Mouse (Mus musculus) regulatory T cell (primary cell): ENCODE measurements around the gene Il2ra.

Experiments
- in situ Hi-C: fragments of 300-600 bp; cut with MboI, MseI; formaldehyde crosslinking; loops from one replicate; pipeline ENCODE4 v1.15.1; 2025; ENCODE audit warnings: high pct_unique_total_duplicates

Il2ra gene

DNA sequence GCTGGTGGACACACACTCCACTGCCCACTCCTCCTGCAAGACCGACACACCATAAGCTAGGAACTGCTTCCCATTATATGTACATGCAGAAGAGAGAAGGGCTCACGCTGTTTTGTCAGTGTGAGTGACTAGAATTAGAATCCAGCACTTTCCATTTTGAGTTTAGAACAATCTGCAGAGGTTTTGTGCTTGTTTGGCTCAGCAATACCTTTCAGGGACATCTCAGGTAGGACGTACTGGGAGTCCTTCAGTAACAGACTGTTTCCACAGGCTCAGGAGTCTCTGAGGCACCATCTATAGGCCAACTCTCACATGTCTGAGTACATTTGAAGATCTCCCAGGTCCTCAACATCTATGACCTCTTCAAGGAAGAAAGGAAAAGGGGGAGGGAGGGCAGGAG lies 9.6 kb downstream of the Il2ra start:
- in situ Hi-C loops: no loop called here

DNA sequence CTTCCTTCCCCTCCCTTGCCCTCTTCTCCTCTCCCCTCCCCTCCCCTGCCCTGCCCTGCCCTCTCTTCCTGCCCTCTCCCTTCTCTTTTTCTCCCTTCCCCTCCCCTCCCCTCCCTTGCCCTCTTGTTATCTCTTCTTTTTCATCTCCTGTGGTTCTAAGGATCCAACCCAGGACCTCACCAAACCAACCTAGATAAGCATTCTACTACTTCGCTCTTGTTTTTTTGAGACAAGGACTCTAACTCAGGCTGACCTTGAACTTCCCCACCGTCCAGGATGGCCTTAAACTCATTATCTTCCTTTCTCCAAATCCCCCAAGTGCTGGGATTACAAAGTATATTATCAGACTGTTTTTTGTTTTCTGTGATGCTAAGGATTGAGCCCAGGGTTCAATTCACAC lies 10.2 kb downstream of the Il2ra start:
- in situ Hi-C loops: no loop called here

DNA sequence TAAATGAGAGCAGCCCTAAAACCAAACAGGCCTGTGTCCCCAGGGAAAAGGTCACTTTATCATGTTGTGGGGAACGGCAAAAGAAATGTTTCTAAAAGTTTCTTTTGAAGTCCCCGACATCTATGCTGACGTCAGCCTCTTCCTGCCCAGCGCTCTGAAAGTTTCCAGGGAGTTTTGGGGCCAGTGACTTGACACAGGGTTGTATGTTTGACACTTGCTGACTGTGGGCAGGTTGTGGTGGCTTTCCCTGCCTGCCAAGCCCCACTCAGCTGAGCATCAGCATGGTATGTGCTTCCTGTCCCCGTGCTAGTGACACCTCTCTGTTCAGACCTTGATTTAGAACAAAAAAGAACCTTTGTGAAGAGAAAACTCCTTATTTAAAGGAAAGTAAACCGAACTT lies 10.7 kb downstream of the Il2ra start:
- in situ Hi-C loops: no loop called here

DNA sequence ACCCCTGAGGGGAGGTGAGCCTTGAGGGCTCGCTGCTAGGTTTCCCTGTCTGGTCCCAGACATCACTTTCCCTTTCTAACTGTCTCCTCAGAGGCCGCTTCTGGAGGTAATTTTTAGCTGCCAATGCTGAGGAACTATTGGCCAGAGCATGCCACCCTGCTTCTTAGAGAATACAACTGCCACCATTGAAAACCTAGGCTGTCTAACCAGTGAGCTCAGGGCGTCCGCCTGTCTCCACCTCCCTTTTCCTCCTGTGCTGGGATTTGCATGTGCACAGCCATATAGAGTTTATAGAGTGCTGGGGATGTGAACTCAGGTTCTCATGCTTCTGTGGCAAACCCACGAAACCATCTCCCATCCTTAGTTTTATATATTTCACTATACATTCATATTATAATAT lies 11.2 kb downstream of the Il2ra start:
- in situ Hi-C loops: no loop called here

DNA sequence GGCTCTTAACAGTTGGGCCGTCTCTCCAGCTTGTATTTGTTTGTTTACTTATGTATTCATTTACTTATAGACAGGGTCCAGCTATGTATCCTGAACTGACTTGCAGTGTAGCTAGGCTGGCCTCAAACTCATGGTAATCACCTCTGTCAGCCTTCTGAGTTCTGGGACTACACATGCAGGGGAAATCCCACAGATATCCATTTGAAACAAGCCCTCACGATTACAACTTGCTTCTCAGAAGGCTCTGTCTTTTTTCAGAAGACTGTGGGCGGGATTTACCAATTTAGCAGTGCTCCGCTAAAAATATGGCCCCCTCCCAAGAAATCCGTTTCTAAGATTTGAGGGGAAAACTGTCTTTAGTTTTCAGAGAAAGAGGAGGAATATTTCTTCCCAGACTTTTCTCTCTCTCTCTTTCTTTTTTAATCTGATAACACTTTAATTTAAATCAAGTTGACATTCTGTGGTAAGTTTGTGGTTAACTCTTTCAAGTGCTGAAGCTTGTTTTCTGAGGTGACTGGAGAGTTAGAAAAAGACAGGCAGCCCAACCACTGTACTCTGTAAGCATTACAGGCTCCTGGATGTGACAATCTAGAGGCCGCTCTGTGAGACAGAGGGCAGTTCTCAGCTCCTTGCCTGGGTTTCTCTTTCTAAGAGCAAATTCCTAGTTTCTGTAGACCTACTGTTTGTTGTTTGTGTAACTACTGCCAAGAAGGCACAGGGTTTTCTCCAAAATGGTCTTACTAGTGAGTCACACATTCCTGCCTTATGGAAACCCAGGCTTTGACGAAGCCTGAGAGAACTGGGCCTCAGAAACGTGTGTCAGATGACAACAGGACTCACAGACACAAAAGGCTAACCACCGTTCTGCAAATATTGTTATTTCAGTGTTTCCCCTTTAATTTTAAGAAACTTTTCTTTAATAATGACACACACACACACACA lies 12.7 kb downstream of the Il2ra start:
- in situ Hi-C loops: no loop called here

DNA sequence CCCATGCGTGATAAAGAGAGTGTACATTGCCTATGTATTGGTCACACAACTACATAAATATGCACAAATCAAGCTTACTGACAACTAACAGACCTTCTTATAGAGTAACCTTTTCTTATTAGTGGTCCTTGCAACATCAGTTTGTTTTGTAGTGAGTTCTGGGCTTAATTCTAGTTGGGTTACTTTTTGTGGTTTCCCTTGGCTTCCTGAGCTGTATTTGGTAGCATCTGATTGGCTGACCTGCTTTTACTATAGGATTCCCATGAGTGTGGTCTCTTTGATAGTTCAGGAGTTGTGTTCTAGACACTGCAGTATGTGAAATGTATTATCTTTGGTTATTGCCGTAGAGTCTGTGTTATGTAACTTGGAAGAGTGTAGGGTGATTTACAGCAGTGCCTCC lies 15.0 kb downstream of the Il2ra start:
- in situ Hi-C loops: no loop called here

DNA sequence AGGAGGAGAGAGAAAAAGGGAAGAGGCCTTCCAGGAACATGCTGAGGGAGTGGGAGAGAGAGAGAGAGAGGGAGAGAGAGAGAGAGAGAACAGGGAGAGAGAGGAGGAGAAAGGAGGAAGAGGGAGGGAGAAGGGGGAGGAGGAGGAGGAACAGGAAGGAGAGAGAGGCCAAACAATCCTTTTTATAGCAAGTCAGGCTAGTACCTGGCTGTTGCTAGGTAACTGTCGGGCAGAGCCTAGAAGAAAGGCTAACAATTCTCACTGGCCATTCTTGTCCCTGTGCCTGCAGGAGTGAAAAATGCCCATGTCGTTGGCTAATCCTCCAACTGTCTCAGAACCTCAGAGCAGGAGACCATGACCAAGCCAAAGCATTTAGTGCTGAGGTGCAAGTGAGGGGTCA lies 16.7 kb downstream of the Il2ra start:
- in situ Hi-C loops: no loop called here

DNA sequence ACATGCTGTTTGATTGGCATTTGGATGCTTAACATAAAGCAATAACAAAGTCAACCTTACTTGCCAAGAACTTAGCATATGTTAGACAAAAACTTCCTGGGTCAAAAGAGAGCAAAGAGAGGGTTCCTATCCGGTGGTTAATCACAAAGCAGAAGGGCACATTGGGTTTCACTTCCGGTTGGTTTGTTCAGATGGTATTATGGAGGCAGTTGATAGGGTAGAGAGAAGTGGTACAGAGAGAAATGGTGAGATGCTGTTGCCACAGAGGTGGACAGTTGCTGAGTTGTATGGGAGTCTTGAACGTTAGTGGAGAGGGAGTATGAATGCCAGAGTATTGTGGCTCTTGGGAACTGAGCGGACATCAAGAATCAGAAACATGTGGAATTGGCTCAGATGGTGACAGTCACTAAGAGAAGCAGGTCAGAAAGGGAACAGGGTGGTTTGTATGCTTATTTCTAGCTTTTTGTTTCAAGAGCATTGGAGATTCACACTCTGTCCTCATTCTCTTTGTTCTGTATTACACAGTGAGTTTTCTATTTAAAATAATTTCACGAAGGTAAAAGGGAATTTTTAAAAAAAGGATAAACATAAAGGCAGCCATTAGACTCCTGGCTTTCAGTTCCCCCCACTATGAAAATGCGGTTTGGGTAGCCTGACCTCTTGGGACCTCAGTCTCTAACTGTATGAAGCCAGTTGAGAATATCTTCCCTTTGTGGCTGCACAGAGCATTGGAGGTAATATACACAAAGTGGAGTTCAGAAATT lies 19.7 kb downstream of the Il2ra start:
- in situ Hi-C loops: loop anchor here (5.0 kb wide), 1 partner anchor 75 kb away; no protein-coding TSS in a partner anchor

DNA sequence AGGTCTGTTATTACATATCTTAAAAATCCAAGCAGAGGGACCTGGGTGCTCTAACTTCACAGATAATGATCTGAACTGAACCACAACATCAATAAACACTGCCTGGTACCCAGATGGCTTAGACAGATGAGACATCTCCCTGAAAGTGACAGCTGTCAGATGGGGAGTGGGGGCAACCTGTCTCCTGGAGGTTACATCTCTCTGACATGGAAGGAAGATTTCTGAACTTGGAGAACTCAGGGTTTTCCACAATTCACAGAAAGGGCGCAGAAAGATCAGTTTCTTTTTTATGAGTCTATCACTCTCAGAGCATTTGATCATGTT lies 20.3 kb downstream of the Il2ra start:
- in situ Hi-C loops: loop anchor here (5.0 kb wide), 1 partner anchor 76 kb away; no protein-coding TSS in a partner anchor

DNA sequence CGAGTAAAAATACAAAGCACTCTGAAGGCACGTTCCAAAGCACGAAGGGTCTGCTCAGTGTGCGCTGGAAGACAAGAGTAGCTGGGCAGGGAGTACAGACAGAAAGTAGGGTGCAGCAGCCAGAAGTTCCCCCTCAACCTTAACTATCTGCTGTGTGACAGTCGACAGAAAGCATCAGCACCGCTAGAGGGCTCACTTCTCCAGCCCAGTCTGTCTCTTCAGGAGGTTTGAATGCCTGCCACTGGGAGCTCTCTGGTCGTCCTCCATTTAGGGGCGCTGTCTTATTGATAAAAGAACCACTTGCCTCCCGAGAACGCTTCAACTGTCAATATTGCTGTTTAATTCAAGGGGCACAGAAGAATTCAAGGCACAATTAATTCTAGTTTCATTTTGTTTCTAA lies 21.4 kb downstream of the Il2ra start:
- in situ Hi-C loops: loop anchor here (5.0 kb wide), 1 partner anchor 77 kb away; no protein-coding TSS in a partner anchor

DNA sequence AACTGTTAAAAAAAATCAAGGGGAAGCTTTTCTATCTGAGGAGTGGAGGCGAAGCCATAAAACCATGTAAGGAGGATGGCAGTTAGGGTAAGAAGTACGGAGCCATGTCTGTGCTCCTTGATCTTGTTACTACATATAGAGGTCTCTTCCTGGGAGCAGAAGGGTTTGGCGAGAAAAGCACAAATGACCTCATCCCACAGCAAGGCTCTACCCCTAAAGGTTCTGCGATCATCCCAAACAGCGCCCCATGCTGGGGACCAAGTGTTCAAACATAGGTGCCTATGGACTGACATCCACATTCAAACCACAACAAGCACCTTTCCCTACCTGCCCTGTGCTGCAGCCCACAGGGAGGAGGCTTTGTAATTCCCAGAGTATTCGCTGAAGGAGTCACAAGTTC lies 21.8 kb downstream of the Il2ra start:
- in situ Hi-C loops: loop anchor here (5.0 kb wide), 1 partner anchor 77 kb away; no protein-coding TSS in a partner anchor

DNA sequence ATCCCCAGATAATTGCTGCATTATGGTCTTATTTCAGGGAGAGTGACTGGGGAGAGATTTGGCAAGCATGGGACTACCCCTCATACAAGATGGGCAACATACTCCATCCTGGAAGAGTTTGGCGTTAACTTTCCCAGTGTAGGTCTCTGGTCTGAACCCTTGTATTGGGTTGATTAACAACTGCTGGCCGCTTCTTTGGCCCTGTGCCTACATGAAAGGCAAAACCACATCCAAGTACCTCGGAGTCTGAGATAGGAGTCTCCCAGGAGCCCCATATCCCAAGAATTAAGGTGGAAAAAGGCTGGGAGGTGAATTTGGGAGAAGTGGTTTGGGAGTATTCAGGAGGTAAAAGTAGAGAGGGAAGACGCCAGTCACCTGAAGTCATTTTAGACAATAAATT lies 22.2 kb downstream of the Il2ra start:
- in situ Hi-C loops: loop anchor here (5.0 kb wide), 1 partner anchor 78 kb away; no protein-coding TSS in a partner anchor

DNA sequence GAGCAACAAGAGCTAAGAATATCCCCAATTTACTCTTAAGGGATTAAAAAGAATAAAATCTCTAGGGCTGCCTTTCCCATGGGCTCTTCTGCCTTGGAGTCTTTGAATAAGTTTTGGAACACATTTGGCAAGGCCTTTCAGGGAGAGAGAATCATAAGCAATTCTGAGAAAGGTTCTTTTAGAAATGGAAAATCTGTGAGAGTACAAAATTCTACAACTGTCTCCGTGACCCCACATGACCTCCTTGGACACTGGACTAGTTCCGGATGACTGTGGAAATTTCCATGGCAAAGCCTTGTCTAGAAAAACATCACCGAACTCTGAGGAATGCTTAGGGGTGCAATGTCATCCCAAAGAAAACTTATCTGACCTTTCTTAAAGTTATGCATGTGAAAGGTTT lies 22.7 kb downstream of the Il2ra start:
- in situ Hi-C loops: no loop called here

DNA sequence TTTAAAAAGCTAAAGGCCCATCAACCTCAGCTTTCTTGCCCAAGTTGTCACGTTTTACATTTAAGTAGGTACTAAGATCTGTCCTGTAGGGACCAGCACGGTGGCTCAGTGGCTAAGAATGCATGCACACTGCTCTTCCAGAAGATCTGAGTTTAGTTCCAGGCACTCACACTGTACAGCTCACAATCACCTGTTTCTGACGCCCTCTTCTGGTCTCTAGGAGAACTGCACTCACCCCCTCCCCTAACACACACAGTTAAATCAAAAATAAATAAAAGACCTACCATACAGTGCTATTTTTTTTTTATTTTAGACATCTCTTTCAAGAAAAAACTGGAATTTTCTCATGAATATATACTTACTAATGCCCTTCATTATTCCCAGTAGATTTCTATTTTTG lies 29.5 kb downstream of the Il2ra start:
- in situ Hi-C loops: no loop called here

DNA sequence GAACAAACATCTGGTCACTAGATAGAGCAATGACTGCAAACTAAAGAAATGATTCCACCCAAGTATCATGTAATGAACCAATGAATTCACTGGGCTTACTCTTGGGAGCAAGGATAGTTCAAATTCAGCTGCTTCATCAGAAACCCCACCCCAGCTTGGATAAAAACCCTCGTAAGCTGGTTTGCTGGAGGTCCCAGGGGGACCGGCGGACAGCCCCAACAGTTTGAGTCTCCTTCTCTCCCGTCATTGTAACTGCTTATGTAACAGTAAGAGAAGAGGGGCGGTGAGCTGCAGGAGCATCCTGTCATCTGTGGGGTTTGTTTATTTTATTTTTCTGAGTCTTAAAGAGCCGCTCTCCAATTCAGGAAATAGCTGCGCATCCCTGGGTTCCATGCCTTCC lies 37.0 kb downstream of the Il2ra start:
- in situ Hi-C loops: loop anchor here (5.0 kb wide), 2 partner anchors 77 to 347 kb away; partner anchors contain the start of gene Rbm17

DNA sequence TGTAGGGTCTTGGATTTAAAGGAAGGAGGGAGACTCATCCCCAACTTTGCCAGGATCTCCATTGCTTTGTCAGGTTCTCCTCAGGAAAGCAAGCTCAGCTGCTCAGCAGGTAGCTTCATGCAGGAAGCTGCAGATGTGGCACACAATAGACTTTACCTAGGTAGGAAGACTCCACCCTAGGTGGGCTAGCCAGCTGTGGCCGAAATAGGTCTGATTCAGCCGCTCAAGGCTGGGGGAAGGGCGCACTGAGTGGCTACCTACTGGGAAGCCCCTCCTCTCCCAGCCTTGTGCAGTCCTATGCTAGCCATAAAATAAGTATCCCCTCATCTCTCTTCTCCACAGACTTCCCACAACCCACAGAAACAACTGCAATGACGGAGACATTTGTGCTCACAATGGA lies 40.1 kb downstream of the Il2ra start:
- in situ Hi-C loops: loop anchor here (5.0 kb wide), 2 partner anchors 80 to 350 kb away; partner anchors contain the start of gene Rbm17

DNA sequence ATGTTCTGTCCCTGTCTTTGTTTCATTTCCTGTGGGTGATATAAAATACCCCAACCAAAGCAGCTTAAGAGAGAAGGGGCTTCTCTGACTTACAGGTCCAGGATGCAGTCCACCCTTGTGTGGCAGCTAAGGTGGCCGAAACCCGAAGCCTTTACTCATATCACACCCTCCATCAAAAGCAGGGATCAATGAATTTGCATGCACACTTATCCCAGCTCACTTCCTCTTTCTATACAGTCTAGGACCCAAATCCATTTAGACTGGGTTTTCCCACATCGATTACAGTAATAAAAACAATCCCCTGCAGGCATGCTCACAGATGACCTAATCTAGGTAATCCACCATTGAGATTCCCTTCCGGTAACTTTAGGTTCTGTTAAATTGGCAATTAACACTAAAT lies 43.9 kb downstream of the Il2ra start:
- in situ Hi-C loops: no loop called here

DNA sequence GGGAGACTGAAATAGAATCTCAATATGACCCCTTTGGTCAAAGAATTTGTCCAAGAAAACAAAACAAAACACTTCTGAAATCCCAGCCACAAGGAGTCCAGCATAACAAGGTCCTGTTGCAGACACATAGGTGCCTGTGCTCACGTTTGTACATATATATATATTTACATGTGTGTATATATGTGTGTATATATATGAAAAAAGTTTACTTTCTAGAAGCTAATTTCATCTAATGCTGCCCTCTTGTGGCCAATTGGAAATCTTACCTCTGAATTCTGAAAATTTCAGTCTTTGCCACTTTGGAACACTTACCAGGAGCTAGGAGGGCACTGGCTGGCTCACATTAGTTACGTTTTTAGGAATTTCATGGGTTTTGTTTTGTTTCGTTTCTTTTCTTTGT lies 44.8 kb downstream of the Il2ra start:
- in situ Hi-C loops: no loop called here

DNA sequence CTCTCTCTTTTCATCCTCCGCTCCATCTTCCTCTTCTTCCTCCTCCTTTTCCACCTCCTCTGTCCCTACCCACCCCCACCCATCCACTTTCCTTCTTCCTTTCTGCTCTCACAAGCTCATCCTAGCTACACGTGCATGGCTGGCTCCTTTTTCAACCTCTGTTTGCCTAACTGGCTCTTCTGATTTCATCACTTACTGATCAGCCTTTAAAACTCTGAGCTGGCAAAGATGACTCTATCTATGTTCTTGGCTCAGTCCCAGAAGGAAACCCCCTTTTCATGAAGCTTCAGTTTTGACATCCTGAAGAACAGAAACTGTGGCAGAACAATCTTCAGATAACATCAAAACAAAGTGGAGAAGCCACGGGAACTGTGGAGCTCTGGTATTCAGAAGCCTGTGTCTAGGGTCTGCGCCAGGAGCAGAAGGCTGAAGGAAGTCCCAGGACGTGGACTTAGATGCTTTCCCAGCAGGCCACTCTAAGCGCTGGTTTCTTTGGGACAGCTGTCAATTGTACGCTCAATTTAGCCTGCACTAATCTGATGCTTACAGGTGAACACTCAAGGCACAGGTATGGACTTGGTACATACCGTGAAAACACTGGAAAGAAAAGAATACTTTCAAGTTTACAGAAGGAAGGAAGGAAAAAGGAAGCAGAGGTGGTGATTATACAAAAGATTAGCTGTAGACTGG lies 47.7 kb downstream of the Il2ra start:
- in situ Hi-C loops: no loop called here

DNA sequence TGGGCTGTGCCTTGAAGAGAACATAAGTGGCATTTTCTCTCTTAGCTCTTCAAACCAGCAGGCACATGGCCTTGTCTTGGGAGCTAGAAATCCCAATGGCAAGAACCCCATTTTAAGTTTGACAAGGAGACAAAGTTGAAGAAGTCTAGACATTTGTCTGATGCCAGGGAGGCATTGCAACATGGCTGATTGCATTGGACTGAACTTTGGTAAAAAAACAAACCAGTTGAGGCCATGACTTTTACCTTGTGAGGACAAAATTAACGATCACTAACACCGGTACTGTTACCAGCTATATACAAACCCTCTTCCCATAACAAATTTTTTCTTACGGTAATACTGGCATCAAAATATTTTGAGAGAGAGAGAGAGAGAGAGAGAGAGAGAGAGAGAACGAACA lies 50.7 kb downstream of the Il2ra start:
- in situ Hi-C loops: no loop called here

DNA sequence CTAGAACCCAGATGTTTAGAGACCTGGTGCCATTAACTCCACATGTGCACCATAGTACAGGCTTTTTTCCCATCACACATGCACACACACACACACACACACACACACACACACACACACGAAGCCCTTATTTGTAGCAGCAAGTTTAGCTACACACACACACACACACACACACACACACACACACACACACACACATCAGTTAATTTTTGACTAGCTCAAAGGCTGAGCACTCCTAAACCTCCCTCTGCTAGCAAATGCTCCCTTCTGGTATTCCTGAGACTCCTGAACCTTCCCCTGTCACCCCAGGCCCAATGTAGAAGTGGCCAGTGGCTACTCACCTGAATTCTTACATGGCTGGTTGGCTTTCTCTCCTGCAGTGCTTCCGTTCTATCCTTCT lies 51.5 kb downstream of the Il2ra start:
- in situ Hi-C loops: no loop called here

DNA sequence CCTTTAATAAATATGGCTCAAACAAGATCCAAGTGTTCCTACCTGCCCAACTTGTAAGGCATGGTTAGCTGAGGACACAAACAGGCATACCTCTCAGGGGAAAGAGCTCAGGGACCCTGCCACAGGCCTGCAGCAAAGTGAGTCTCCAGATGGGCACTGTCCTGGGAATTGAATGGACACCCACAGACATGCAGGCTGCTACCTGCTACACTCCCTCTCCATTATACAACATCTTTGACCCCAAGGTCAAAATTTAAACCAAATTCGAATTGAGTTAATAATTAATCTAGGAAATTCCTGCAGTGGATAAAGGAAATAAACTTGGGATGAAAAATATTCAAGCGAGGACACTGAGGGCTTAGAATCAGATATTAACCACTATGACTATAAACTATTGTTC lies 53.3 kb downstream of the Il2ra start:
- in situ Hi-C loops: no loop called here
